Mouse (Mus musculus): ENCODE measurements around the gene Kif14. TPM values are rescaled to one million over a fixed set of nuclear protein-coding genes. Genes with fewer than 3 reads are reported as not detected.
A peak's percentile ranks its signal among the peaks of the same experiment; 100 is the strongest.

The Kif14 gene
- polyA plus RNA-seq, 1 experiment = 2.0 TPM

GRCm38 (mm10) chr1:136559284-136559683 is 93.1 kb downstream of the Kif14 start:
- TF ChIP-seq POLR2A (IDR thresholded peaks at IDR 0.05; ENCODE audit: borderline replicate concordance, extremely low read depth, insufficient read depth, insufficient read length, poor library complexity, severe bottlenecking) (no peak), CTCF (IDR thresholded peaks at IDR 0.05; ENCODE audit: borderline replicate concordance, extremely low read depth, insufficient read depth, insufficient read length) (no peak)

DNA sequence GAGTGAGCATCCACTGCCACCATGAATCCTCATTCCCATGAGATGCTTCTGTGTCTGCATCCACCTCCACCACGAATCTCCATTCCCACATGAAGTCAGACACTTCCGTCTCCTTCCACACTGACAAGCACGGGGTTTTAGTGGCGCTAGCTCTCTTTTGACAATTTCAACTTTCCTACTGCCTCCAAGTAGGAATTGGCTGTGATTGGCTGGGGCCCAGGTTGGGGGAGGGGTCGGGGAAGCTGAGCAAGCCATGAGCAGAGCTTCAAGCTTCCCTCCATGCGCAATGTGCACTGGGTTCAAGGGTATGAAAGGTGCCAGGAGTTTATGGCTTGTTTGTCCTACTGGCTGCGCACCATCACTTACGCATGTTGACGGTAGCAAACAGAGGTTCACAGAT is 93.6 kb downstream of the Kif14 start:
- no peak for DNase-seq (ENCODE audit: low read depth)

More at GRCm38 (mm10) chr1:136559284-136559683, 93.1 kb downstream of the Kif14 start:
- DNase-seq (ENCODE audit: low read depth) = no peak

DNA sequence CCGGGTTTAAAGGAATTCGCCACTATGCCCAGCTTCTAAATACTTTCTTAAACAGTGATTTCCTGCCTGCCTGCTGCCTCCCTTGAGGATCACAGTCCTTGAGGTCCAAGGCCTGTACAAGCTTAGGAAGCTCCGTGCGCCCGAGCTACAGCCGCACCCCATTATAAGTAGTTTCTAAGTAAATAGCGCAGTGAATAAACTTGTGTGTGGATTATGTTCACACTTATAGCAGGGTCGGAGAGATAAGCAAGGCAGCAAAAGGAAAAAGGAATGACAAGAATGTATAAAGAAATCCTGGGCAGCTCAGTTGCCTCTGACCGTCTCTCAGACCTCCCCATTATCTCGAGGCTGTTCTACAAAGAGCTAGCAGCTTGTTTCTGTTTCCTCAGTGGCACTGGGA is 95.7 kb downstream of the Kif14 start:
- TF ChIP-seq POLR2A (IDR thresholded peaks at IDR 0.05; ENCODE audit: borderline replicate concordance, extremely low read depth, insufficient read depth, insufficient read length, poor library complexity, severe bottlenecking) (no peak), CTCF (IDR thresholded peaks at IDR 0.05; ENCODE audit: borderline replicate concordance, extremely low read depth, insufficient read depth, insufficient read length) (no peak)
- no peak for DNase-seq (ENCODE audit: low read depth)

More for the DNA sequence above, 93.6 kb downstream of the Kif14 start:
- no peak for TF ChIP-seq CTCF (IDR thresholded peaks at IDR 0.05; ENCODE audit: borderline replicate concordance, extremely low read depth, insufficient read depth, insufficient read length)
- TF ChIP-seq POLR2A (IDR thresholded peaks at IDR 0.05; ENCODE audit: borderline replicate concordance, extremely low read depth, insufficient read depth, insufficient read length, poor library complexity, severe bottlenecking) = no peak

GRCm38 (mm10) chr1:136563149-136563548 is 97.0 kb downstream of the Kif14 start:
- DNase-seq (ENCODE audit: low read depth) = peak; percentile 48
- TF ChIP-seq CTCF (IDR thresholded peaks at IDR 0.05; ENCODE audit: borderline replicate concordance, extremely low read depth, insufficient read depth, insufficient read length) = no peak
- no peak for TF ChIP-seq POLR2A (IDR thresholded peaks at IDR 0.05; ENCODE audit: borderline replicate concordance, extremely low read depth, insufficient read depth, insufficient read length, poor library complexity, severe bottlenecking)

GRCm38 (mm10) chr1:136564963-136565362 is 98.8 kb downstream of the Kif14 start:
- no peak for DNase-seq (ENCODE audit: low read depth)
- TF ChIP-seq CTCF (IDR thresholded peaks at IDR 0.05; ENCODE audit: borderline replicate concordance, extremely low read depth, insufficient read depth, insufficient read length) (no peak), POLR2A (IDR thresholded peaks at IDR 0.05; ENCODE audit: borderline replicate concordance, extremely low read depth, insufficient read depth, insufficient read length, poor library complexity, severe bottlenecking) (no peak)

DNA sequence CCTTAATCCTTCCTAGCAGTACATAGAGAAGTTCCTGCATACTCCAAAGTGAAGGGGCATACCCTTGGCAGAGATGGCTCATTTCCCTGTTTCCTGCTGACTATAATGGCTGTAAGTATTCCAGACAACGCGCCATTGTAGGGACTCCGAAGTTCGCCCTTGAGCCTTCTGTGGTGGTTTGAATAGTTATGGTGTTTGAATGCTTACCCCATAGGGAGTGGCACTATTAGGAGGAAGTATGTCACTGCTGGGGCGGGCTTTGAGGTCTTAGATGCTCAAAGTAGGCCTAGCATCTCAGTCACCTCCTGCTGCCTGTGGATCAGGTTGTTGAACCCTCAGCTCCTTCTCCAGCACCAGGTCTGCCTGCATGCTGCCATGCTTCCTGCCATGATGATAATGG is 100.2 kb downstream of the Kif14 start:
- no peak for DNase-seq (ENCODE audit: low read depth)
- no peak for TF ChIP-seq CTCF (IDR thresholded peaks at IDR 0.05; ENCODE audit: borderline replicate concordance, extremely low read depth, insufficient read depth, insufficient read length)
- TF ChIP-seq POLR2A (IDR thresholded peaks at IDR 0.05; ENCODE audit: borderline replicate concordance, extremely low read depth, insufficient read depth, insufficient read length, poor library complexity, severe bottlenecking) = no peak

- no peak for TF ChIP-seq POLR2A (IDR thresholded peaks at IDR 0.05; ENCODE audit: borderline replicate concordance, extremely low read depth, insufficient read depth, insufficient read length, poor library complexity, severe bottlenecking)
- TF ChIP-seq CTCF (IDR thresholded peaks at IDR 0.05; ENCODE audit: borderline replicate concordance, extremely low read depth, insufficient read depth, insufficient read length) = no peak
- no peak for DNase-seq (ENCODE audit: low read depth)
These were observed 101.5 kb downstream of the Kif14 start for GRCm38 (mm10) chr1:136567641-136568040.

DNA sequence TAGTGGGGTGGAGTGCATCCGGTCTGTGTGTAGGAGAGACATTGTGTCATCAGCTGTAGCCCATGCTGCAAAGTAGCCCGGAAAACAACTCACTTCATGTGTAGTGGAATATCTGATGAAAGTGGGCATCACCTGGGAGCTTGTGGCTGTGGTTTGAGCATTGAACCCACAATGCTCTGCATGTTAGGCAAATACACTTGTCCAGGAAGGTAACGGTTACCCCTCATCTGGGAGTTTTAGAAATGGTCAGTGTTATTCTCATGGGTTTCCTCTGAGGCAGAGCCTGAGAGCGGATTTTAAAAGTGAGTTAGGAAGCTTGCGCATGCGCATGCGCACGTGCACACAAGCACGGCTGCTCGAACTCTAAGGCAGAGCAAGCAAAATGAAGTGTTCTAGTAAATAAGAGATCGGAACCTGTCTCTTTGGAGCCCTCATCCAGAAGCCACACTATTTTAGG is 102.6 kb downstream of the Kif14 start:
- DNase-seq (ENCODE audit: low read depth) = no peak
- TF ChIP-seq POLR2A (IDR thresholded peaks at IDR 0.05; ENCODE audit: borderline replicate concordance, extremely low read depth, insufficient read depth, insufficient read length, poor library complexity, severe bottlenecking) = no peak
- no peak for TF ChIP-seq CTCF (IDR thresholded peaks at IDR 0.05; ENCODE audit: borderline replicate concordance, extremely low read depth, insufficient read depth, insufficient read length)

GRCm38 (mm10) chr1:136569206-136569605 is 103.1 kb downstream of the Kif14 start:
- no peak for DNase-seq (ENCODE audit: low read depth)
- TF ChIP-seq POLR2A (IDR thresholded peaks at IDR 0.05; ENCODE audit: borderline replicate concordance, extremely low read depth, insufficient read depth, insufficient read length, poor library complexity, severe bottlenecking) (no peak), CTCF (IDR thresholded peaks at IDR 0.05; ENCODE audit: borderline replicate concordance, extremely low read depth, insufficient read depth, insufficient read length) (no peak)

GRCm38 (mm10) chr1:136569626-136570297 is 103.6 kb downstream of the Kif14 start:
- TF ChIP-seq CTCF (IDR thresholded peaks at IDR 0.05; ENCODE audit: borderline replicate concordance, extremely low read depth, insufficient read depth, insufficient read length) (no peak), POLR2A (IDR thresholded peaks at IDR 0.05; ENCODE audit: borderline replicate concordance, extremely low read depth, insufficient read depth, insufficient read length, poor library complexity, severe bottlenecking) (no peak)

GRCm38 (mm10) chr1:136570298-136570653 is 104.1 kb downstream of the Kif14 start:
- DNase-seq (ENCODE audit: low read depth) = no peak

More at GRCm38 (mm10) chr1:136569626-136570297, 103.6 kb downstream of the Kif14 start:
- no peak for DNase-seq (ENCODE audit: low read depth)

DNA sequence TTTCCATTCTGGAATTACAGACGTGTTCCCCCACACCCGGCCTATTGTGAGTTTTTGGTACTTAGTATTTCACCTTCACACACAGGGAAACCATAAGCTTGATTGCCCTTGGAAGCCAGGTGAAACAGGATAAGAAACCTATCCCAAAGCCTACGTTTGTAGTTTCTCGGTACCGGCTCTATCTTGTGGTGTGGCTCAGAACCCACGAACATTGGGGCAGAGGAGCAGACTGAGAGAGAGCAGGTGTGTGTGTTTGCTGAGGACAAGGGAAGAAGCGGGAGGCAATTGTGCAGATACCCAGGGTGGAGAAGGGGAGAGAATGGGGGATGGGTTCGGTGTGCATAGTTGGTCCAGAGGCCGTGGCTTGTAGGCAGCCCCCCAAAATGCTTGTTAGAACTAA is 104.8 kb downstream of the Kif14 start:
- no peak for TF ChIP-seq CTCF (IDR thresholded peaks at IDR 0.05; ENCODE audit: borderline replicate concordance, extremely low read depth, insufficient read depth, insufficient read length)
- TF ChIP-seq POLR2A (IDR thresholded peaks at IDR 0.05; ENCODE audit: borderline replicate concordance, extremely low read depth, insufficient read depth, insufficient read length, poor library complexity, severe bottlenecking) = no peak
- no peak for DNase-seq (ENCODE audit: low read depth)

More at GRCm38 (mm10) chr1:136570298-136570653, 104.1 kb downstream of the Kif14 start:
- TF ChIP-seq POLR2A (IDR thresholded peaks at IDR 0.05; ENCODE audit: borderline replicate concordance, extremely low read depth, insufficient read depth, insufficient read length, poor library complexity, severe bottlenecking) (no peak), CTCF (IDR thresholded peaks at IDR 0.05; ENCODE audit: borderline replicate concordance, extremely low read depth, insufficient read depth, insufficient read length) (no peak)
